Mouse (Mus musculus) CH12.LX (cell line): ENCODE data around the gene Astn2. TPM values are rescaled to one million over a fixed set of nuclear protein-coding genes. Genes with fewer than 3 reads are reported as not detected.

Experiments used
- DNase-seq: peaks from one replicate; pipeline ENCODE4 v3.0.0-alpha.2; 2013; ENCODE audit errors: extremely low read depth
- H3K27ac ChIP-seq: 2 replicates; pipeline ENCODE4 v1.5.1; 2012; ENCODE audit warnings: low read depth, mild to moderate bottlenecking, control low read depth, moderate library complexity; ENCODE audit not compliant: insufficient read depth
- H3K27me3 ChIP-seq: replicated peaks from 2 replicates; pipeline ENCODE3; 2012; ENCODE audit warnings: inconsistent platforms
- H3K36me3 ChIP-seq, 2 experiments: replicated peaks in 1 of 2; 2 replicates each; pipeline versions ENCODE3 to v1.6.1; 2012; ENCODE audit warnings: inconsistent platforms in 1 of 2, low read length in 1 of 2, mild to moderate bottlenecking in 1 of 2, mixed read lengths in 1 of 2, moderate library complexity in 1 of 2; ENCODE audit not compliant: control insufficient read depth in 1 of 2, insufficient read depth in 1 of 2
- H3K4me1 ChIP-seq, 2 experiments: 2 replicates each; pipeline ENCODE4 v1.6.1; 2012; ENCODE audit warnings: inconsistent platforms in 1 of 2, moderate library complexity in 1 of 2; ENCODE audit not compliant: insufficient read depth in 2 of 2, control insufficient read depth in 1 of 2
- H3K4me2 ChIP-seq: 2 replicates; pipeline ENCODE4 v1.6.1; 2012; ENCODE audit warnings: low read depth, mild to moderate bottlenecking, control low read depth; ENCODE audit not compliant: poor library complexity, insufficient read depth, severe bottlenecking
- H3K4me3 ChIP-seq, 3 experiments: fragments of 150-350 bp in 1 of 3; sonication (generic) in 1 of 3; replicated peaks in 1 of 3; 2 replicates each; pipeline versions ENCODE3 to v1.5.1; 2011 to 2012; ENCODE audit warnings: low read depth in 2 of 3, low read length in 2 of 3, mild to moderate bottlenecking in 2 of 3, moderate library complexity in 2 of 3, control low read depth in 1 of 3, improper control_type of control experiment in 1 of 3, inconsistent platforms in 1 of 3, mixed read lengths in 1 of 3; ENCODE audit not compliant: poor library complexity in 1 of 3
- H3K79me2 ChIP-seq: replicated peaks from 2 replicates; pipeline ENCODE4 v1.6.1; 2012; ENCODE audit warnings: mild to moderate bottlenecking, moderate library complexity; ENCODE audit not compliant: control insufficient read depth, poor library complexity, insufficient read depth, severe bottlenecking; ENCODE audit errors: extremely low read depth
- H3K9ac ChIP-seq: 2 replicates; pipeline ENCODE4 v1.6.1; 2012; ENCODE audit warnings: low read depth, mild to moderate bottlenecking, control low read depth, moderate library complexity; ENCODE audit not compliant: insufficient read depth
- H3K9me3 ChIP-seq: replicated peaks from 2 replicates; pipeline ENCODE3; 2012; ENCODE audit warnings: low read length, inconsistent platforms, mixed read lengths
- BHLHE40 ChIP-seq: IDR thresholded peaks from 2 replicates; pipeline ENCODE4 v1.6.1; 2011; ENCODE audit warnings: mild to moderate bottlenecking, low read depth, low read length, improper control_type of control experiment
- CHD1 ChIP-seq: IDR thresholded peaks from 2 replicates; pipeline ENCODE4 v1.6.1; 2012; ENCODE audit warnings: low read depth, low read length, improper control_type of control experiment, inconsistent platforms
- CHD2 ChIP-seq: IDR thresholded peaks from 2 replicates; pipeline ENCODE4 v1.6.1; 2011; ENCODE audit warnings: low read length, improper control_type of control experiment
- E2F4 ChIP-seq: IDR thresholded peaks from 2 replicates; pipeline ENCODE4 v1.6.1; 2011; ENCODE audit warnings: low read depth, low read length, improper control_type of control experiment; ENCODE audit not compliant: insufficient replicate concordance
- ELF1 ChIP-seq: IDR thresholded peaks from 2 replicates; pipeline ENCODE4 v1.6.1; 2014; ENCODE audit warnings: low read depth, mild to moderate bottlenecking, inconsistent platforms, low read length, improper control_type of control experiment
- EP300 ChIP-seq: IDR thresholded peaks from 2 replicates; pipeline ENCODE4 v1.6.1; 2011; ENCODE audit warnings: low read length, improper control_type of control experiment
- ETS1 ChIP-seq: conservative IDR thresholded peaks from 2 replicates; pipeline ENCODE4 v1.6.1; 2012; ENCODE audit warnings: low read depth, mild to moderate bottlenecking, inconsistent platforms, low read length, improper control_type of control experiment, moderate library complexity
- GABPA ChIP-seq: IDR thresholded peaks from 2 replicates; pipeline ENCODE4 v1.6.1; 2012; ENCODE audit warnings: low read depth, low read length, improper control_type of control experiment, inconsistent platforms; ENCODE audit not compliant: insufficient replicate concordance
- HCFC1 ChIP-seq: IDR thresholded peaks from 2 replicates; pipeline ENCODE4 v1.6.1; 2012; ENCODE audit warnings: low read depth, mild to moderate bottlenecking, inconsistent platforms, low read length, improper control_type of control experiment
- JUND ChIP-seq: conservative IDR thresholded peaks from 2 replicates; pipeline ENCODE4 v1.6.1; 2011; ENCODE audit warnings: low read depth, low read length, improper control_type of control experiment
- KAT2A ChIP-seq: IDR thresholded peaks from 2 replicates; pipeline ENCODE4 v1.6.1; 2012; ENCODE audit warnings: low read length, improper control_type of control experiment, inconsistent platforms; ENCODE audit not compliant: insufficient replicate concordance
- MAX ChIP-seq: IDR thresholded peaks from 2 replicates; pipeline ENCODE4 v1.6.1; 2011; ENCODE audit warnings: low read length, improper control_type of control experiment
- MAZ ChIP-seq: IDR thresholded peaks from 2 replicates; pipeline ENCODE4 v1.6.1; 2012; ENCODE audit warnings: low read depth, mild to moderate bottlenecking, inconsistent platforms, low read length, improper control_type of control experiment, moderate library complexity
- MEF2A ChIP-seq: IDR thresholded peaks from 2 replicates; pipeline ENCODE4 v1.6.1; 2014; ENCODE audit warnings: low read depth, mild to moderate bottlenecking, inconsistent platforms, low read length, improper control_type of control experiment, borderline replicate concordance
- MXI1 ChIP-seq: IDR thresholded peaks from 2 replicates; pipeline ENCODE4 v1.6.1; 2011; ENCODE audit warnings: mild to moderate bottlenecking, low read depth, low read length, improper control_type of control experiment
- NRF1 ChIP-seq: IDR thresholded peaks from 2 replicates; pipeline ENCODE4 v1.6.1; 2014; ENCODE audit warnings: low read depth, mild to moderate bottlenecking, inconsistent platforms, low read length, improper control_type of control experiment, moderate library complexity
- PAX5 ChIP-seq: IDR thresholded peaks from 2 replicates; pipeline ENCODE4 v1.6.1; 2012; ENCODE audit warnings: low read length, inconsistent platforms, mixed read lengths
- POLR2AphosphoS2 ChIP-seq: IDR thresholded peaks from 2 replicates; pipeline ENCODE4 v1.6.1; 2011; ENCODE audit warnings: low read depth, low read length, improper control_type of control experiment
- RAD21 ChIP-seq: IDR thresholded peaks from 2 replicates; pipeline ENCODE4 v1.6.1; 2011; ENCODE audit warnings: low read depth, mild to moderate bottlenecking, low read length, improper control_type of control experiment, moderate library complexity
- RCOR1 ChIP-seq: conservative IDR thresholded peaks from 2 replicates; pipeline ENCODE4 v1.6.1; 2012; ENCODE audit warnings: low read depth, mild to moderate bottlenecking, inconsistent platforms, low read length, improper control_type of control experiment
- SIN3A ChIP-seq: IDR thresholded peaks from 2 replicates; pipeline ENCODE4 v1.6.1; 2012; ENCODE audit warnings: low read length, improper control_type of control experiment, inconsistent platforms
- USF1 ChIP-seq: IDR thresholded peaks from 2 replicates; pipeline ENCODE4 v1.6.1; 2014; ENCODE audit warnings: low read depth, mild to moderate bottlenecking, inconsistent platforms, low read length, improper control_type of control experiment
- USF2 ChIP-seq: conservative IDR thresholded peaks from 2 replicates; pipeline ENCODE4 v1.6.1; 2011; ENCODE audit warnings: low read depth, low read length, improper control_type of control experiment
- ZKSCAN1 ChIP-seq: IDR thresholded peaks from 2 replicates; pipeline ENCODE4 v1.6.1; 2012; ENCODE audit warnings: low read depth, inconsistent platforms, low read length, improper control_type of control experiment, borderline replicate concordance
- ZMIZ1 ChIP-seq: IDR thresholded peaks from 2 replicates; pipeline ENCODE4 v1.6.1; 2012; ENCODE audit warnings: low read depth, mild to moderate bottlenecking, inconsistent platforms, low read length, improper control_type of control experiment
- ZNF384 ChIP-seq: IDR thresholded peaks from 2 replicates; pipeline ENCODE4 v1.6.1; 2012; ENCODE audit warnings: low read depth, low read length, improper control_type of control experiment, inconsistent platforms
- dilution Hi-C: fragments of 300-500 bp; cut with MboI; formaldehyde crosslinking; loops from 2 replicates; pipeline ENCODE4 v1.14.3; 2020; ENCODE audit warnings: low sequenced_read_pairs; ENCODE audit not compliant: extremely low pct_unique_long_range_greater_than_20kb, extremely low pct_ligation_motif_present
- in situ Hi-C: fragments of 300-500 bp; cut with MboI; formaldehyde crosslinking; loops from 3 replicates; pipeline ENCODE4 v1.14.3; 2019; ENCODE audit warnings: low sequenced_read_pairs, low pct_ligation_motif_present, low pct_unique_long_range_greater_than_20kb, mixed read lengths
- polyA plus RNA-seq: library from polyadenylated mRNA; unstranded; fragments of >175 nt; gene quantifications from 2 replicates; pipeline ENCODE4 v1.2.1, GENCODE M21; 2012; ENCODE audit warnings: low read depth; ENCODE audit not compliant: insufficient read length
- total RNA-seq, 2 experiments: library from RNA; depleted of rRNA; stranded (reverse); fragments of 300-350 nt in 1 of 2; fragments of >200 nt in 1 of 2; gene quantifications; 2 replicates each; pipeline ENCODE4 v1.2.3; 2012 to 2014

Astn2 gene
- total and polyA plus RNA-seq, 3 experiments, result not detected

GRCm38 (mm10) chr4:65350521-65350920, 1053.9 kb downstream of the Astn2 start:
- no peak overlapping the region for H3K9ac ChIP-seq
- H3K27ac ChIP-seq, result no peak overlapping the region
- H3K27me3 ChIP-seq, result no peaks in the 10 kb centered on the region
- dilution Hi-C loops, result no loop called here
- H3K4me1 ChIP-seq, result no peaks in the 10 kb centered on the region
- no peak for TF ChIP-seq NRF1
- TF ChIP-seq E2F4, result no peak
- TF ChIP-seq HCFC1, result no peak
- H3K9me3 ChIP-seq, result peaks cover 49% of the 10 kb centered on the region
- no peak for DNase-seq
- no peaks in the 10 kb centered on the region for H3K36me3 ChIP-seq
- in situ Hi-C loops, result no loop called here
- H3K4me3 ChIP-seq, result no peak overlapping the region
- H3K79me2 ChIP-seq, result no peaks in the 10 kb centered on the region
- no peak overlapping the region for H3K4me2 ChIP-seq

- dilution Hi-C loops, result no loop called here
- no peaks in the 10 kb centered on the region for H3K36me3 ChIP-seq
- no peak for DNase-seq
- H3K27ac ChIP-seq, result no peak overlapping the region
- H3K4me3 ChIP-seq, result no peak overlapping the region
- TF ChIP-seq USF1 (no peak), MXI1 (no peak), ZKSCAN1 (no peak), ZMIZ1 (no peak), E2F4 (no peak), KAT2A (no peak), ETS1 (no peak), NRF1 (no peak), RCOR1 (no peak), CHD2 (no peak), ELF1 (no peak), MAX (no peak), BHLHE40 (no peak), EP300 (no peak)
- peaks cover 38% of the 10 kb centered on the region for H3K9me3 ChIP-seq
- H3K4me2 ChIP-seq, result no peak overlapping the region
- no peak overlapping the region for H3K9ac ChIP-seq
- no peaks in the 10 kb centered on the region for H3K4me1 ChIP-seq
- no peaks in the 10 kb centered on the region for H3K79me2 ChIP-seq
- in situ Hi-C loops, result no loop called here
- no peaks in the 10 kb centered on the region for H3K27me3 ChIP-seq
Observed at GRCm38 (mm10) chr4:65341766-65342165, 1062.6 kb downstream of the Astn2 start.

- H3K27ac ChIP-seq, result no peak overlapping the region
- no peak for DNase-seq
- no peaks in the 10 kb centered on the region for H3K27me3 ChIP-seq
- H3K79me2 ChIP-seq, result no peaks in the 10 kb centered on the region
- dilution Hi-C loops, result no loop called here
- no peak overlapping the region for H3K4me3 ChIP-seq
- no peak overlapping the region for H3K4me2 ChIP-seq
- no peaks in the 10 kb centered on the region for H3K4me1 ChIP-seq
- peaks cover 34% of the 10 kb centered on the region for H3K9me3 ChIP-seq
- in situ Hi-C loops, result no loop called here
- no peak overlapping the region for H3K9ac ChIP-seq
- no peaks in the 10 kb centered on the region for H3K36me3 ChIP-seq
- TF ChIP-seq CHD2 (no peak), USF1 (no peak), E2F4 (no peak), POLR2AphosphoS2 (no peak), SIN3A (no peak), MAZ (no peak), NRF1 (no peak), GABPA (no peak), BHLHE40 (no peak), ELF1 (no peak), JUND (no peak), USF2 (no peak), CHD1 (no peak), ZNF384 (no peak), RCOR1 (no peak), RAD21 (no peak), MEF2A (no peak), PAX5 (no peak)
Observed at GRCm38 (mm10) chr4:65333718-65334117, 1070.7 kb downstream of the Astn2 start.
